Mouse (Mus musculus) brain, embryonic 14.5 days (tissue): ENCODE results near the gene Rwdd4a.

Experiments used
- CTCF ChIP-seq: fragments of 200-500 bp; IDR thresholded peaks from 2 replicates; pipeline ENCODE4 v1.5.1; 2012; ENCODE audit warnings: inconsistent platforms, mild to moderate bottlenecking, moderate library complexity, borderline replicate concordance; ENCODE audit not compliant: insufficient read depth, insufficient read length; ENCODE audit errors: extremely low read depth
- POLR2A ChIP-seq: fragments of 200-500 bp; IDR thresholded peaks from 2 replicates; pipeline ENCODE4 v1.6.1; 2012; ENCODE audit warnings: mild to moderate bottlenecking, inconsistent platforms, borderline replicate concordance; ENCODE audit not compliant: poor library complexity, insufficient read depth, insufficient read length, severe bottlenecking; ENCODE audit errors: extremely low read depth

- no peak for TF ChIP-seq CTCF
- TF ChIP-seq POLR2A: no peak
Observed at GRCm38 (mm10) chr8:47542746-47543145, 9.3 kb downstream of the Rwdd4a start.
